Mouse (Mus musculus) olfactory bulb, adult 2 months (tissue): ENCODE results near the gene Tomm20. TPM values are rescaled to one million over a fixed set of nuclear protein-coding genes. Genes with fewer than 3 reads are reported as not detected.

Source experiments
- H3K27ac ChIP-seq: fragments of 200-500 bp; 2 replicates; pipeline ENCODE4 v1.5.1; 2012; ENCODE audit warnings: low read depth, low read length; ENCODE audit not compliant: insufficient read depth
- H3K4me1 ChIP-seq: fragments of 200-500 bp; 2 replicates; pipeline ENCODE4 v1.6.1; 2012; ENCODE audit warnings: low read length; ENCODE audit not compliant: control insufficient read depth, insufficient read depth
- H3K4me3 ChIP-seq: fragments of 200-500 bp; 2 replicates; pipeline ENCODE4 v1.5.1; 2012; ENCODE audit warnings: mild to moderate bottlenecking, low read depth, low read length, moderate library complexity; ENCODE audit not compliant: insufficient read depth
- CTCF ChIP-seq: fragments of 200-500 bp; IDR thresholded peaks from 2 replicates; pipeline ENCODE4 v1.5.1; 2012; ENCODE audit warnings: low read depth, mild to moderate bottlenecking, low read length, moderate library complexity; ENCODE audit not compliant: insufficient read depth
- POLR2A ChIP-seq: fragments of 200-500 bp; IDR thresholded peaks from 2 replicates; pipeline ENCODE4 v1.6.1; 2012; ENCODE audit warnings: mild to moderate bottlenecking, low read depth, low read length, moderate library complexity; ENCODE audit not compliant: insufficient read depth
- WGBS: fragments of 180-500 bp; shearing (Covaris S2); methylation state at CpG from one replicate; pipeline ENCODE4 v1.1.7; 2018; 5-methylcytosine and 5-hydroxymethylcytosine counted together
- polyA plus RNA-seq: library from polyadenylated mRNA; stranded (reverse); fragments of >200 nt; gene quantifications from 2 replicates; pipeline ENCODE4 v1.2.4, GENCODE M21; 2012; ENCODE audit warnings: low replicate concordance; ENCODE audit not compliant: missing spikeins, insufficient read depth, insufficient read length

The Tomm20 gene
- polyA plus RNA-seq, 1 experiment: 518 TPM

DNA sequence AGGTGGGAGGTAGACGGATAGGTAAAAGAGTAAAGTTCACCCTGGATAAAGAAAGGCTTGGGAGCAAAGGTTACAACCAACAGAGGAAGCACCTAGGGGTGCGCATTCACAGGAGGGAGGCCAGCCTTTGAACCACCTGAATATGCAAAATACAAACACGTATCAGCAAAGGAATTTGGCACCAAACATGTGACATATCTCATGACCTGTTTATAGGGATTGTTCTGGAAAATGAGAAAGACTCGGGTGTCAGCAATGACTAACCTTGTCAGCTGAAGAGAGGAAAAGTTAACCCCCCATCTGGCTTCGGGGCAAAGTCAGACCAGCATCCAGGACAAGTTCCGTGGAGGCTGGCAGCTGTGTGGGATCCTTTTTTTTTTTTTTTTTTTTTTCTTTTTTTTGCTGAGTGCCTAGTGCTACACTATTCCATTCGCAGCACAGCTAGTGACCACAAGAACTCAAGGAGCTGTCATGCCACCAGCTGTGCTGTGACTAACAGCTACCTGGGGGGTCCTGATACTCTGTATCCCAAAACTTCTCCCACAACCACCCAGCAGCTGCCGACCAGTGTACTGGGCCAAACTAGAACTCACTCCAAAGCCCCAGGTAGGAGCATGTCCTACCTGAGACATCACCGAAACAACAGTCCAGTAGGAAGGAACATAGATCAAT is 42.3 kb downstream of the Tomm20 start:
- Histone ChIP-seq H3K4me3 (no peak overlapping the region), H3K4me1 (peaks cover 4% of the 10 kb centered on the region), H3K27ac (no peak overlapping the region)
- 79% methylated on average over 9 of the region's 9 CpGs for WGBS
- no peak for TF ChIP-seq POLR2A
- no peak for TF ChIP-seq CTCF

DNA sequence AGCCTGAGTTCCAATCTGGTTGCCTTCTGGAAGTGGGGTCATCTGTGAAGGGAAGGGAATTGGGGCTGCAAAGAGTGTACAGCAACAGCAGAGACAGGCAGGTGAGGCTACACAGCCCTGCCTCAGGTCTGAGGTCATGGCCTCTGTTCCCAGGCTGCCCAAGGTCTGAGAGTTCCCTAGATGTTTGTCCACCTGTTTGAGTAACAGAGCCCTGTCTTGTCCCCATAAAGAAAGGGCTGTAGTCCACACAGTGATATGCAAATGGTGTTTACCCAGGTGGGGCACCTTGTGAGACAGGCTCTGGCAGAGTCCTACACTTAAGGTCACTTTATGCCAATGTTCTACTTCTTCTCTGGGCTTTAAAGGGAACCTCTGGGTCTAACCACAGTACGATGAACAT is 44.0 kb downstream of the Tomm20 start:
- no peaks in the 10 kb centered on the region for H3K4me1 ChIP-seq
- TF ChIP-seq CTCF (no peak), POLR2A (no peak)
- no peak overlapping the region for H3K27ac ChIP-seq
- WGBS: 88% methylated on average over 1 of the region's 1 CpGs
- H3K4me3 ChIP-seq: no peak overlapping the region

DNA sequence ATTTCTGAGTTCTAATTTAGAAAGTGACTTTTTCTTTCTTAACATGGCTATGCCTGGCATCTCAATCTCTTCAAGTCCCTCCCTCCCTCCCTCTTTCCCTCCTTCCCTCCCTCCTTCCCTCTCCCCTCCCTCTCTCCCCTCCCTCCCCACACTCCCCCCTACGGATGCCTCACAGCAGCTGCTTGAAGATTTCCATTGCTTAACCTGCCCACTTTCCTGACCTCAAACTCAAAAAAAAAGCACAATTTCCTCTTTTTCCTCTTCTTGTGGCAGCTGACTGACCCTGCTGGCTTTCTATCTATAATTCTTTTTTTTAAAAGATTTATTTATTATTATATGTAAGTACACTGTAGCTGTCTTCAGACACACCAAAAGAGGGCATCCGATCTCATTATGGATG is 44.6 kb downstream of the Tomm20 start:
- Histone ChIP-seq H3K27ac (no peak overlapping the region), H3K4me1 (no peaks in the 10 kb centered on the region), H3K4me3 (no peak overlapping the region)
- 65% methylated on average over 2 of the region's 2 CpGs for WGBS
- no peak for TF ChIP-seq POLR2A
- no peak for TF ChIP-seq CTCF

DNA sequence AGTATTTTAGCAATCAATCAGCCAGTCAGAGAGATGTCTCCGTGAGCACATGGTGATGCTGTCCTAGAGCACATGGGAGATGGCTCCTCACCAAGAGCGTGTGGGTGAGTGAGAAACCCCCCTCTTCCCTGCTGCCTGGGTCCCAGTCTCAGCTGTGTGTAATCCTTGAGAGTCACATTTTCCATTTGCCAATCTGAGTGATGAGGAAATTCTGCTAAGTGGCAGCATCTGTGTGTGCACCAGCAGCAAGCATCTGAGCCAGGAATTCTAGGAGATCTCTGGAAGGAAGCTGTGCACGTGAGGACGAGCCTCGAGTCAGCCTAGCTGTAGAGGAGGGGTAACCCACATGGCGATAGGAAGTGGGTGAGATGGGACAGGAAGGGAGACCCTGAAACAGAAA is 50.5 kb downstream of the Tomm20 start:
- H3K4me1 ChIP-seq: peaks cover 6% of the 10 kb centered on the region
- no peak overlapping the region for H3K27ac ChIP-seq
- WGBS: 37% methylated on average over 6 of the region's 6 CpGs
- TF ChIP-seq POLR2A: no peak
- TF ChIP-seq CTCF: no peak
- H3K4me3 ChIP-seq: no peak overlapping the region

DNA sequence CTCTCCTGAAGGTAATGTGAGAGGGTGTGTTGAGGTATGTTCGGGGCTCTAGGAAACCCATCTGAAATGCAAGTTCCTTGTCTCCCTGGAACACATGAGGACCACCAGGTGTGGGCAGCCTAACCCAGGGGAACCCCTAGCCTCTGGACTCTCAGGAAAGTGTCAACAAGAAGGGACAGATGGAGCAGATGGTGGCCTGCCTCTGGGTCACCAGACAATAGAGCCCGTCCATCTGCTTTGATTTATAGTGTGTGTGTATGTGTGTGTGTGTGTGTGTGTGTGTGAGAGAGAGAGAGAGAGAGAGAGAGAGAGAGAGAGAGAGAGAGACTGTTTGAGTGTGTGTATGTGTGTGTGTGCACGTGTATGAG is 58.0 kb downstream of the Tomm20 start:
- TF ChIP-seq POLR2A (no peak), CTCF (no peak)
- WGBS: 91% methylated on average over 3 of the region's 3 CpGs
- Histone ChIP-seq H3K4me1 (peaks cover 11% of the 10 kb centered on the region), H3K4me3 (no peak overlapping the region), H3K27ac (no peak overlapping the region)

DNA sequence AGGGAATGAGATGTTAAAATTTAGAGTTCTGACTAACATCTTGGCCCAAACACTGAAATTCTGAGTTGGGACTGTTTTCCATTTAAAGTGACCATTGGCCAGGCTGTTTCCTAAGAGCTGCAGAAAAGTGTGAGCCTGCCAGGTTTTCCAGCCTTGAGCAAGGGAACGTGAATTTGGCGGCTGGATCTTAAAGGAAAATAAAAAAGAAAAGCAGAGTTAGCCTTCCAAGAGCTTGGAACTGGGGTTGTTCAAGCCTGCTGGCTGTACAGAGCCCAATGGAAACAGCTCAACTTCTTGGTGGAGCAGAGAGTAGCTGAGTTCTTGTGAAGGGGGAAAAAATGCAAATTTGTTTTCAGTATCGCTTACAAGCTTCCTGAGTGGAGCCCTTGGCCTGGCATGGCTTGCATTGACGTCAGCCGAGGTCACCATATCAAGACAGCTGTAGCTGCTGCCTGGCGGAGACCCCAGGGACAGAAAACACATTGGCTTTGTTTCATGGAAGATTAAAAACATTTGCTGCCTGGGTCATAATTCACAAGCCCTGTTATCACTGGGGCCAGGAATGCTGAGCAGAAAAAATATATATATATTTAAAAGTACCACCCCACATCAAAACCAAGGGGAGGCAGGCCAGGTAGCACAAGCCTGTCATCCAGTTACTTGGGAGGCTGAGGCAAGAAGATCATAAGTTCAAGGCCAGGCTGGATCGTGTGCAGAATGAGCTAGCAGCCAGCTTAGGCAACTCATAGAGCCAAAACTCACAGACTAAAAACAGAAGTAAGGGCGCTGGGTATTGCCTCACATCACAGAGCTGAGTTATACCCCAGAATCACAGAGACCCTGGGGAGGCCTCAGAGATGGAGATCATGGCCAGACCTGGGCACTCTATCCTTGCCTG is 58.7 kb downstream of the Tomm20 start:
- TF ChIP-seq CTCF (no peak), POLR2A (no peak)
- 59% methylated on average over 8 of the region's 8 CpGs for WGBS
- Histone ChIP-seq H3K27ac (0 out of 2 replicates have a peak overlapping the region, but pooled peaks have one; percentile 5), H3K4me3 (no peak overlapping the region), H3K4me1 (peaks cover 11% of the 10 kb centered on the region)

DNA sequence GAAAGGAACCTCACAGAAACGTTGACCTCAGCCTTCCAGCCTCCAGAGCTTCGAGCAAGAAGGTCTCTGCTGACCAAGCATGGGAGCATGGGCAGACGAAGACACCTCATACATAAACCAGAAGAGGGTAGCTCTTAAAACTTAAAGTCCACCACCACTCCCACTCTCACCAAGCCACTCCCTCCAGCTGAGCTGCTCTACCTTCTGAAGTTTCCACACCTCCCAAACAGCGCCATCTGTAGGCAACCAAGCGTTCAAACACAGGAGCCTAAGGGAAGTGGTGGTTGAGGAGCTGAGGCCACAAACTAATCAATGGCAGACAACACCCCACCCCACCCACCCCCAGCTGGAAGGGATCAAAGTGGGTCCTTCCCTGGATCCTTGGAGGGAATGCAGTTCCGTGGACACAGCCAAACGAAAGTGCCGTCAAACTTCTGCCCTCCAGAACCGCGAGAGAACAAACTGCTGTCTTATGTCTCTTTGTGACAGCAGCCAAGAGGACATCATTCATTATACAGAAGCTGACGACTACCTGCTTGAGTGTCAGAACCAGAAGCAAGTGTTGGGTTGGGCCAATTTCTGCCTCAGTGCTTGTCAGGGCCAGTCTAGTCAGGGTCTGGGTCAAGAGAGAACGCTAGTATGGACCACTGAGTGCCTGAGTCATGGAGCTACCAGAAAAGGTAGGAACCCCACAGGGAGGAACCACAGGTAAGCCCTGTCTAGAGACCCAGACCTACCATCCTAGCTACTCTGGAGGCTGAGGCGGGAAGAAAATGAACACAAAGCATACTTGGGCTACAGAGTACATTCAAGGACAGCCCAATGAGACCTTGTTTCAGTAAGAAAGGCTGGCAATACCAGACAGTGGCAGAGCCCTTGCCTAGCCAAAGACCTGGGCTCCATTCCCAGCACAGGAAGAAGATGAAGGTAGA is 59.8 kb downstream of the Tomm20 start:
- peaks cover 17% of the 10 kb centered on the region for H3K4me1 ChIP-seq
- H3K4me3 ChIP-seq: no peak overlapping the region
- 80% methylated on average over 13 of the region's 13 CpGs for WGBS
- H3K27ac ChIP-seq: 0 out of 2 replicates have a peak overlapping the region, but pooled peaks have one; percentile 5
- TF ChIP-seq POLR2A (no peak), CTCF (no peak)

DNA sequence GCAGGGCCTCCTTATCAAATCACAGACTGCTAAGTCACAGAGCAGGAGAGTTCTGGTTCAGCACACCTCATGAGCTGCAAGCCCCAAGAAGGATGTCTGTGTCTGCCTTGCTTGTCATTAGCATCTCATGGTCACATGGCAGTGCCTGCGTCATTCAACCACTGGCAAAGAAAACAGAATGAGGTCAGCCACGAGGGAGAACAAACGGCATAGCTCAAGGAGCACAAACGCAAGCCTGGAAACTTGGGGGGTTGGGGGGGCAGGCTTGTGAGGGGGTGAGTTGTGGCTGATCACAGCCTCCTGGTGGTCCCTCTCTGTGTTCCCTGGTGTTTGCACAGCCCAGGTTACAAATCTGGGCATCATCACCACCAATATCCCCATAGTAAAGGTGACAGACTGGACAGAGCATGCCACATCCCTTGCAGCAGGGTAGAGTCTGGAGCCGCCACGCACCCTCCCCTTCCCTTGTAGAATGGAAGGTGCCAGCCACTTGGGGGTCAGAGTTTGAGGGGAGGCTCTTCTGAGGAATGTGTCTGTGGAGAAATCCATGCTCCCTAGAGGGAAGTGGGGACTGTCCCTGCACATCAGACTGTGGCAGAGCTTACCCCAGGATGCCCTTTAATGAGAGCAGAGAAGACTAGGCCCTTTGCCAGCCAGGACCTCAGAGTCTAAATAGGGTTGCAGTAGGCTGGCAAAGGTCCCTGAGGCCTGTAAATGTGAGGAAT is 61.3 kb downstream of the Tomm20 start:
- H3K4me1 ChIP-seq: peaks cover 17% of the 10 kb centered on the region
- H3K4me3 ChIP-seq: no peak overlapping the region
- peak overlapping the region; percentile 42 for H3K27ac ChIP-seq
- WGBS: 34% methylated on average over 6 of the region's 6 CpGs
- TF ChIP-seq CTCF: no peak
- no peak for TF ChIP-seq POLR2A
